Mouse (Mus musculus) MN1 (cell line): Measurements from ENCODE around the gene Crb3.

Source experiments
- DNase-seq: peaks from one replicate; pipeline ENCODE4 v3.0.0-alpha.2; 2016; ENCODE audit warnings: low spot score

Gene Crb3

GRCm38 (mm10) chr17:57107064-57107463 lies 48.2 kb downstream of the Crb3 start:
- no peak for DNase-seq

GRCm38 (mm10) chr17:57108040-57108665 lies 49.2 kb downstream of the Crb3 start:
- no peak for DNase-seq

GRCm38 (mm10) chr17:57108666-57109171 lies 49.8 kb downstream of the Crb3 start:
- DNase-seq = no peak

- no peak for DNase-seq
Measured at GRCm38 (mm10) chr17:57110005-57110404, 51.1 kb downstream of the Crb3 start.

GRCm38 (mm10) chr17:57112768-57113474 lies 54.0 kb downstream of the Crb3 start:
- no peak for DNase-seq
